Mouse (Mus musculus) CD4-positive, CD25-positive, alpha-beta regulatory T cell, adult 2 months (primary cell): ENCODE measurements around the gene Gm3233.
"Not testable (repeated sequence)": the region's sequence is repeated elsewhere in the genome, so short reads cannot be mapped to it uniquely, and the experiment has no call there.

Experiments
- DNase-seq: peaks from one replicate; pipeline ENCODE4 v3.0.0-alpha.2; 2012; ENCODE audit warnings: low read depth, low spot score

Gene Gm3233

GRCm38 (mm10) chr10:77728280-77728679 is 31.2 kb downstream of the Gm3233 start:
- DNase-seq = no peak

GRCm38 (mm10) chr10:77726186-77726585 is 33.3 kb downstream of the Gm3233 start, which contains the start of gene Gm10100:
Gene Gm10100, plus strand, starts transcription at chr10:77726486.
- no peak for DNase-seq

- DNase-seq = peak; percentile 3
Observed at GRCm38 (mm10) chr10:77724855-77725254, 34.6 kb downstream of the Gm3233 start.

- DNase-seq = not testable (repeated sequence)
Observed at GRCm38 (mm10) chr10:77720299-77720698, 39.2 kb downstream of the Gm3233 start, which contains the start of gene Krtap12-1. Gene Krtap12-1, plus strand, starts transcription at chr10:77720599.

GRCm38 (mm10) chr10:77715507-77715906 is 44.0 kb downstream of the Gm3233 start, which contains the start of gene Gm10142:
Gene Gm10142, plus strand, starts transcription at chr10:77715807.
- no peak for DNase-seq

- DNase-seq = no peak
Observed at GRCm38 (mm10) chr10:77713734-77714133, 45.7 kb downstream of the Gm3233 start.

GRCm38 (mm10) chr10:77711157-77711556 is 48.3 kb downstream of the Gm3233 start, which contains the start of gene Gm10024:
Gene Gm10024, plus strand, starts transcription at chr10:77711457.
- not testable (repeated sequence) for DNase-seq

GRCm38 (mm10) chr10:77709831-77710230 is 49.7 kb downstream of the Gm3233 start:
- DNase-seq = no peak
